Mouse (Mus musculus) ES-Bruce4 (cell line): ENCODE measurements around the gene Slc30a2. TPM values are rescaled to one million over a fixed set of nuclear protein-coding genes. Genes with fewer than 3 reads are reported as not detected.
"Not testable (repeated sequence)": the region's sequence is repeated elsewhere in the genome, so short reads cannot be mapped to it uniquely, and the experiment has no call there.

Experiments used
- H3K27ac ChIP-seq: 2 replicates; pipeline ENCODE4 v1.5.1; 2012; ENCODE audit warnings: low read length, inconsistent platforms; ENCODE audit not compliant: insufficient read depth
- H3K27me3 ChIP-seq: 2 replicates; pipeline ENCODE4 v1.6.1; 2012; ENCODE audit warnings: mild to moderate bottlenecking, low read length, inconsistent platforms; ENCODE audit not compliant: control insufficient read depth, poor library complexity, insufficient read depth, severe bottlenecking
- H3K36me3 ChIP-seq: 2 replicates; pipeline ENCODE4 v1.6.1; 2012; ENCODE audit warnings: inconsistent platforms, mild to moderate bottlenecking, low read length, moderate library complexity; ENCODE audit not compliant: control insufficient read depth, poor library complexity, insufficient read depth, severe bottlenecking
- H3K4me1 ChIP-seq: one replicate; pipeline ENCODE4 v1.8.1; 2011; ENCODE audit warnings: low read length; ENCODE audit not compliant: control insufficient read depth, insufficient read depth
- H3K4me3 ChIP-seq: 2 replicates; pipeline ENCODE4 v1.5.1; 2011; ENCODE audit warnings: low read depth, mild to moderate bottlenecking, low read length
- H3K9ac ChIP-seq: 2 replicates; pipeline ENCODE4 v1.6.1; 2012; ENCODE audit warnings: low read depth, mild to moderate bottlenecking, inconsistent platforms; ENCODE audit not compliant: poor library complexity, severe bottlenecking
- H3K9me3 ChIP-seq: replicated peaks from 2 replicates; pipeline ENCODE4 v1.6.1; 2012; ENCODE audit warnings: mild to moderate bottlenecking, low read length, inconsistent platforms; ENCODE audit not compliant: control insufficient read depth, poor library complexity, insufficient read depth, severe bottlenecking
- CTCF ChIP-seq: IDR thresholded peaks from one replicate; pipeline ENCODE4 v1.8.1; 2011; ENCODE audit warnings: low read depth, low read length
- EP300 ChIP-seq: IDR thresholded peaks from 2 replicates; pipeline ENCODE4 v1.6.1; 2011; ENCODE audit warnings: low read depth, low read length; ENCODE audit not compliant: insufficient read depth
- POLR2A ChIP-seq: IDR thresholded peaks from one replicate; pipeline ENCODE4 v1.8.1; 2011; ENCODE audit warnings: low read length; ENCODE audit not compliant: insufficient read depth
- polyA plus RNA-seq: library from polyadenylated mRNA; stranded (reverse); fragments of >200 nt; gene quantifications from 2 replicates; pipeline ENCODE4 v1.2.4, GENCODE M21; 2011; ENCODE audit warnings: low read depth; ENCODE audit not compliant: missing spikeins, insufficient read depth, insufficient read length

The Slc30a2 gene
- polyA plus RNA-seq, 1 experiment = 4.9 TPM

DNA sequence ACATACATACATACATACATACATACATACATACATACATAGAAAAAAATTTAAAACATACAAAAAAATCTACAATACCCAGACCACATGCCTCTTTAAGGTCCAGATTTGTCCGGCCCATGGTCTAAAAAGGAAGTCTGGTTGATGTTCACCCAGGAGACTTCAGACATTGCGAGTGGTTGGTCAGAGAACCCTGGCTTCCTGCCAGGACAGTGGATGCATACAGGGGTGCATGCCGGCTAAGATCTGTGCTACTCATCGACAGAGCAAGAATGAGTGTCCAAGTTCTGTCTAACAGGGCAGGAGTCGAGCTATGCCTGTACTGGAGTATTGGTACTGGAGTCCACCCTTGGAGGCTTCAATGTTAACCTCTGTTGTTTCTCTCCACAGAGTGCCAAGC is 18.3 kb upstream of the Slc30a2 start:
- Histone ChIP-seq H3K36me3 (no peaks in the 10 kb centered on the region), H3K9ac (no peak overlapping the region), H3K27me3 (no peaks in the 10 kb centered on the region), H3K4me1 (peaks cover 11% of the 10 kb centered on the region), H3K9me3 (no peaks in the 10 kb centered on the region), H3K4me3 (no peak overlapping the region), H3K27ac (no peak overlapping the region)
- TF ChIP-seq CTCF (no peak), POLR2A (no peak)

DNA sequence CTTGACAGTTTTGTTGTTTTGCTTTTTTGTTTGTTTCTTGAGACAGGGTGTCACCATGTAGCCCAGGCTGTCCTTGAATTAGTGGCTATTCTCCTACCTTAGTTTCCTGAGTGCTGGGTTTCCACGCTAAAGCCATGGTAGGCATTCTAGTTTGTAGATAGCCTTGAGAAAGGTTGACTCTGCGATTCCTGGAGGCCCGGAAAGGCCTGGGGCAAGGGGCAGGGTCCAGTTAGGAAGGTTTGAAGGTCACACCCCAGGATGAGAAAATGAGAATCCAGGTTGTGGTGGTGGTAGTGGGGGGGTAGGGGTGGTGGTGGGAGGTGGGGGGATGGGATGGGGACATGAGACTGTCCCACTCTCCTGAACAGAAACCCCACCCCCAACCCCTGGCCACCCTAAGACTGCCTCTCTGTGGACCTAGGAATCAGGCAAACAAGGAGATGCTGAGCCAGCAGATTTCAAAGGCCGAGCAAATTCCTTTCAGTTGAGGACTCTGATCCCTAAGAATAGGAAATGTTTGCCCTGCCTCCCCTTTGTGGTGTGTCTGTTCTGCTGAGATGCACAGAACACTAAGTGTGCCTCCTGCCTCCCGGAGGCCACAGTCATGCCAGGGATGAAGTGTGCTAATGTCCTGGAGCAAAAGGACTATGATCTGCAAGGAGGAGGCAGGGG is 16.0 kb upstream of the Slc30a2 start:
- no peaks in the 10 kb centered on the region for H3K27me3 ChIP-seq
- H3K4me1 ChIP-seq = peaks cover 13% of the 10 kb centered on the region
- no peaks in the 10 kb centered on the region for H3K36me3 ChIP-seq
- H3K4me3 ChIP-seq = no peak overlapping the region
- no peak overlapping the region for H3K9ac ChIP-seq
- H3K27ac ChIP-seq = no peak overlapping the region
- no peak for TF ChIP-seq POLR2A
- TF ChIP-seq CTCF = no peak
- no peak for TF ChIP-seq EP300
- no peaks in the 10 kb centered on the region for H3K9me3 ChIP-seq

DNA sequence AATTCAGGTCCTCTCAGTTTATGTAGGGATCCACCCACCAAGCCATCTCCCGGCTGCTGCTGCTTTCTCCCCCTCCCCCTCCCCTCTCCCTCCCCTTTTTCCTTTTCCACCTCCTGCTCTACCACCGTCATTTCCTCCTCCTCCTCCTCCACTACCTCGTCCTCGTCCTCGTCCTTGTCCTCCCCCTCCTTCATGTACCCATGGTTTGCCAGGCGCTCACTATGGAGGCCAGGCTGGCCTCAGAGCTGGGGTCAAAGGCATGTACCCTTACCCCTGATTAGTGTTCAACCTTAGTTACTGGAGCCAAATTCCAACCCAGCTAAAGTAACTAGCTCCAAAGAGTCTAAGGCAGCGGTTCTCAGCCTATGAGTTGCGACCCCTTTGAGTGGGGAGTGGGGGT is 14.8 kb upstream of the Slc30a2 start:
- Histone ChIP-seq H3K27ac (no peak overlapping the region), H3K4me1 (peaks cover 13% of the 10 kb centered on the region), H3K9ac (no peak overlapping the region), H3K9me3 (no peaks in the 10 kb centered on the region), H3K27me3 (no peaks in the 10 kb centered on the region), H3K4me3 (no peak overlapping the region), H3K36me3 (no peaks in the 10 kb centered on the region)
- TF ChIP-seq CTCF (no peak), POLR2A (no peak), EP300 (no peak)

DNA sequence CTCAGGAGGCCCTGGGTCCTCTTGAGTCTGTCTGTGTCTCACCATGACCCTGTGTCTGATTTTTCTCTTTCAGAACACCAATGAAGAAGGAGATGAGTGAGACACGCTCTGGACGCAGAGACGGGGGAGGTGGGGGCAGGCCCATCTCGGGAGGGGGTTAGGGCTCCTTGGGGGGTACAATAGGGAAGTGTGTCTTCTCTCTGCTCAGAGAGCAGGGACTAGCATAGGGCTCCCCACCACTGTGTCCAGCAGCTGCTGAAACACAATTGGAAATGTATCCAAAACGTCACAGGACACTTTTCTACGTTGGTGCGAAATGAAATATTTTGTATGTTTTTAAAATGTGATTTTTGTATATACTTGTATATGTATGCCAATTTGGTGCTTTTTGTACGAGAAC is 14.1 kb upstream of the Slc30a2 start:
- Histone ChIP-seq H3K27ac (no peak overlapping the region), H3K4me1 (peaks cover 13% of the 10 kb centered on the region), H3K9ac (no peak overlapping the region), H3K36me3 (no peaks in the 10 kb centered on the region), H3K4me3 (no peak overlapping the region), H3K27me3 (no peaks in the 10 kb centered on the region), H3K9me3 (no peaks in the 10 kb centered on the region)
- TF ChIP-seq POLR2A = no peak
- TF ChIP-seq CTCF = no peak
- TF ChIP-seq EP300 = no peak

DNA sequence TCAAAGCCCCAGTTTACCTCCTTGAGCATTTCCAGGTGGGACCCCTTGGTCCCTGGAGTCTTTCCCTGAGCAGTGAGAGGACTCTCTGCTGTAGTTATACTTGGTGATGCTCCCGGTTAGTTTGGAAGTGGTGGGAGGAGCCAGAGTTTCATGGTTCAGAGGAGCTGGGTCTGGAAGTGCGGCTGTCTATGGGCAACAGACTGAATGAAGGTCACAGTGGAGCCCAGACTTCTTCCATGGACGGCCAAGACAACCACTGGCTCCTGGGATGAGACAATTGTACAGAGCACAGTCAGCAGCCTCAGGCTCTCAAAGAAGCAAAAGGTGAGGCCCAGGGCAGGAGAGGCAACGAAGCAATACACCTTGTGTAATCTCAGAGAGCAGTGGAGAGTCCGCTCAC is 12.7 kb upstream of the Slc30a2 start:
- Histone ChIP-seq H3K4me3 (no peak overlapping the region), H3K27me3 (no peaks in the 10 kb centered on the region), H3K27ac (no peak overlapping the region), H3K9me3 (no peaks in the 10 kb centered on the region), H3K4me1 (peaks cover 13% of the 10 kb centered on the region), H3K36me3 (no peaks in the 10 kb centered on the region), H3K9ac (no peak overlapping the region)
- TF ChIP-seq POLR2A = no peak
- TF ChIP-seq CTCF = no peak
- no peak for TF ChIP-seq EP300

DNA sequence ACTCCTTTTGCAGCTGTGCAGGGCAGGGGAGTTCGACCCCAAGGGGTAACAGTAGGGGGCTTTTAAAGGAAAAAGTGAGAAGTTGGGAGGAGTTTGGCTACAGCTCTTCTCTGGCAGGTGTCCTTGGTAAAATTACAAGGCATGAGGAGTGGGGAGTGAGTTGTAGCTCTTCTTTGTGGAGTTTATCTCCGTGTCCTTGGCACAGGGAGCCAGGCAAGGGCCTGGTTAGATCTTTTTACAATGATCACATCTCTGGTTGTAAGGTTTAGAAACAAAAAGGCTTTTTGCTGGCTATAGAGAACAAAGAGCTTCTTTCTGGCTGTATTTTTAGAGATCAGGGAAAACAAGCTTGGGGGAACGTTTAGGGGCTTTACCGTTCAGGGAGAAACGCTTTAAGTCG is 1.8 kb upstream of the Slc30a2 start:
- not testable (repeated sequence) for H3K27me3 ChIP-seq

More for the DNA sequence above, 1.8 kb upstream of the Slc30a2 start:
- not testable (repeated sequence) for H3K36me3 ChIP-seq, H3K9me3 ChIP-seq, H3K27ac ChIP-seq, H3K4me1 ChIP-seq, H3K4me3 ChIP-seq, H3K9ac ChIP-seq
